In the genomic region with DNA sequence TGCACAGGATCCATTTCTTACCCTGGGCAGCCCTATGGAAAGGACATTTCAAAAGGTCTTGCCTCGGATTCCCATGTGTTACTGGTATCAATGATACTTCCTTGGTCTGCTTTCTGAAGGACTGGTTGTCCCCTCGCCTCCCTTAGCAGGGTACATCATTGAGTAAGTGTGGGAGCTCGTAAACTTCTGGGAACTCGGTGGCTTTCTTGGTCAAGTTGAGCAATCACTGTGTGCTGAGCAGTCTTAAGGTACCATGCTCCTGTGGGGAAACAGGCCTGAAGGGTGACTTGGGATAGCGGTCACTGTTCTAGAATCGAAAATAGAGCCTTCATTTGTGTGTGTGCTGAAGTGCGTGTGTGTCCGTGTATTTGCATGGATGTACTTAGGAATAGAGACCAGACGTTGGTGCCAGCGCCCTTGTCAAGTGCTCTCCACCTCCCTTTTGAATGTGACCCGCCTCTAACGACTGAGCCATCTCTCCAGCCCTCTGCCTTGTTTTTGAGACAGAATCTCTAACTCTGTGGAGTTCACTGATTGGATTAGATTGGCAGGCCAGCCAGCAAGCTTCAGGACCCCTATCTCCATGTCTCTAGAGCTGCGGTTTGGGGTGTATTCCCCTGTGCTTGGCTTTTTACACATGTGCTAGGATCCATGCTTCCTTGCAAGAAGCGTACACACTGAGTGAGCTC, we compare ENCODE assay signal across 21 mouse cellular contexts. TPM values are rescaled to one million over a fixed set of nuclear protein-coding genes. Genes with fewer than 3 reads are reported as not detected.
"Had no signal": no experiment of that assay in that cellular context is flagged by ENCODE, and none has a peak within 500 bp of the region (broad histone marks: within the 10 kb centered on the region; RNA-seq: fewer than 3 reads in every experiment).

No protein-coding gene starts in this region.

- H3K4me2 ChIP-seq: lung, embryonic 15.5 days; midbrain, embryonic 11.5 days; neural tube, embryonic 12.5 days; stomach, embryonic 15.5 days had no signal

- H3K27ac ChIP-seq: liver, embryonic 14.5 days; lung, embryonic 15.5 days; macrophage; neural tube, embryonic 12.5 days; stomach, embryonic 15.5 days had no signal

- H3K9me3 ChIP-seq: lung, embryonic 15.5 days; neural tube, embryonic 12.5 days; stomach, embryonic 15.5 days had no signal

- H3K4me1 ChIP-seq: lung, embryonic 15.5 days; neural tube, embryonic 12.5 days; stomach, embryonic 15.5 days had no signal

- H3K4me3 ChIP-seq: lung, embryonic 15.5 days; neural tube, embryonic 12.5 days; stomach, embryonic 15.5 days had no signal

- ATAC-seq: inflammation-experienced regulatory T-cells, adult 6 months had no signal

- DNase-seq: kidney, adult 11 months; kidney, adult 8-10 months; kidney, postnatal 14 days; kidney, postnatal 4 days; lung, adult 18-20 months; midbrain, embryonic 14.5 days; retina, postnatal 1 day; right cerebral cortex, postnatal 25 days; spleen, adult 18-20 months; thymus, postnatal 25 days had no signal

- H3K9ac ChIP-seq: liver, embryonic 14.5 days; lung, embryonic 15.5 days; neural tube, embryonic 12.5 days; stomach, embryonic 15.5 days had no signal

- H3K27me3 ChIP-seq: lung, embryonic 15.5 days; neural tube, embryonic 12.5 days; stomach, embryonic 15.5 days had no signal

RNA-seq across cellular contexts. Expression of a gene that starts 43.4 kb away (rescaled TPM):
- total RNA-seq: layer of hippocampus, adult 18-20 months; left cerebral cortex, postnatal 36 days; liver, adult 2 months; midbrain, postnatal 0 days had no signal
